Mouse (Mus musculus) gastrocnemius, postnatal 36 days (tissue): ENCODE measurements at regions not wholly inside any gene's neighbourhood (a gene's known extent, or its start where the extent isn't known, plus 50 kb on each side); places are given as distances from the start of the nearest gene placed in this dataset.
"Not testable (repeated sequence)": the region's sequence is repeated elsewhere in the genome, so short reads cannot be mapped to it uniquely, and the experiment has no call there.

Experiments used
- DNase-seq, 2 experiments: peaks; one replicate each; pipeline ENCODE4 v3.0.0; 2022
- intact Hi-C: fragments of 180-260 bp; cut with DNase I; formaldehyde crosslinking; loops from one replicate; pipeline ENCODE4 v1.15.1; 2025

DNA sequence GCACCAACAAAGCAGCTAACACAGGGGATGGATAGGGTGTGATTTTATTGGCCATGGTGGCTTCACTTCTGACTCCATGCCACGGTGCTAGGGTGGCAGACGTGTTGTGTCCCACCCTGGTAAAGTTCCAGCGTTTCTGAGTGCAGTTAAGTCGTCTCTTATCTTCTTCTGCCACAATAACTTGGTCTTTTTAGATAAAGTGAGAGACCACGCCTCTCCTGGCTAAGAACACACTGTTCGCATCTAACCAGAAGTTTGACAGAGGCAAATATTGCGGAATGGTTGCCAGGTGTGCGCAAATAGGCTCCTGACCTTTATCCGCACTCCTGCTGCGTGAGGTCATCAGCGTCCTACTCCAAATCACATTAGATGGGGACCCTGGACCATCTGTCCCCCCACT, 66.2 kb upstream of the Jarid2 start:
- intact Hi-C loops, result no loop called here
- DNase-seq, result no peak

DNA sequence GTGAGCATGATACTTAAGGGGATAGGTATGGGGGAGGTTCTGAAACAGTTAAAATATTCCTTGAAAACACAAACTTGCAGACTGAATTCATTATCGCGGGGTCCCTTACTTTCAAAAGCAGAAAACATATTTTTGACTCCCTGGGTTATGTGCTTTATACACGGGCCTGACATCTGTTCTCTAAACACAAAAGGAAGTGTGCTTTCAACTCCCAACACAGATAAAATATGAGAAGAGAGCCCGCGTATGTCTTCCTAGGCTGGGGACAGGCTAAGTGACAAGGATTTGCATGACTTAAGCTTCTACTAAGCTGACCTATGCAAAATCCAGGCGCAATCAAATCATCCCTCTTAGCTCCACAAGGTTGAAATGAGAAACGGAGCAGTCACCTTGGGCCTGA, 65.5 kb upstream of the Jarid2 start:
- intact Hi-C loops, result no loop called here
- DNase-seq, result no peak

DNA sequence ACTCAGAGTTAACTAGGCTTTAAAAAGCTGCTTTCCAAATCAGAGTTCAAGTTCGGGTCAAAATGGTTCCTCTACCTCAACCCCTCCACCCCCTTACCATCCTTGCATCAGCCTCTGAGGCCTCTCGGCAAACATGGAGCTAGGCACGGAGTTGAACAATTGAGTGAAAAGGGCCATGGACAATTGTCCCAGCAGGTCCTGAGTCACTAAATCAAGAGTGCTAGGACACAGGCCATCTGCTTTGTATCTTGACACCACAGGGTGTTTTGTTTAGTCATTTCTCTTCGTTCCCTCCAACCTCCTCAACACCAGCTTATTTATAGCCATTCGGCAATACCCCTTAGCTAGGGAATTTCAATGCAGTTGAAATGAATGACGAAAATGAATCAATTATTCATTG, 59.5 kb upstream of the Jarid2 start:
- DNase-seq, result no peak
- intact Hi-C loops, result no loop called here

DNA sequence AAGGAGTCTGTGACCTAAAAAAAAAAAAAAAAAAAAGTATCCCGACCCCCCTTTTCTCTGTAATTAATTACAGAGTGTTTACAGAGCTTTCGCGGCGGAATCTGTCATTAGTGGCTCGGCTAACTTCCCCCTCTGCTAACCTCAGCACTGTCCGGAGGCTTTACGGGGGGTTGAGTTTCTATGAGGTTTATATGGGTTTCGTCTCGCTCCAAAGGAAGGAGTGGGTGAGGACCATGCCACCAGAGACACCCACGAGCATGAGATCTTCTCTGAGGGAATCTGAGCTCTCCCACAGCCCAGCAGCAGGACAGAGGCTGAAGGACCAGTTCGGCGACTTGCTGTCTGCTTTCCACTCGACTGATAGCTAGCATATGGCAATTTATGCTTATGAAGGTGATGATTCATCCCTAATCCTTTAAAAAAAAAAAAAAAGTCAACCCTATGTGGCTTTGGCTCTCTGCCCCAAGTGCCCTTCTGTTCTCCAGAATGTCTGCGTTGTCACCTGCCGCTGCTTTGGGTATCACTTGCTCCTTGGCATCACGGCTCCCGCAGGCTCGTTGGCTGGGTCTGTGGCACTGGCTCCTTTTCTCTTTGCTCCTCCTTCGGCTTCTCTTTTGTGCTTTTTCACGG, 55.8 kb upstream of the Jarid2 start:
- intact Hi-C loops, result no loop called here
- DNase-seq, result no peak

DNA sequence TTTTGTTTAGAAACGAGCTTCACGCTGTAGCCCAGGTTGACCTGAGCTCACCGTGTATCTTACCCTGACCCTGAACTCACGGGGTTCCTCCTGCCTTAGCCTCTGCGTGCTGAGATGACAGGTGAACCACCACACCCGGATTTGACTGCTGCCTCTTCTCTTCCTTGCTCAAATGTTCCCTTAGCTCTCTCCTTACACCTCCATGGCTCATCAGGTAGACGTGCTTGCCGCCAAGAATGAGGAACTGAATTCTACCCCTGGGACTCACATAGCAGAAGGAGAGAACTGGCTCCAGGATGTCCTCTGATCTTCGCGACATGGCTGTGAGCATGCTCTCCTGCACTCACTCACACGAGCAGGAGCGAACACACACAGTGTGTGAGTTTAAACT, 55.3 kb upstream of the Jarid2 start:
- DNase-seq, result no peak
- intact Hi-C loops, result no loop called here

DNA sequence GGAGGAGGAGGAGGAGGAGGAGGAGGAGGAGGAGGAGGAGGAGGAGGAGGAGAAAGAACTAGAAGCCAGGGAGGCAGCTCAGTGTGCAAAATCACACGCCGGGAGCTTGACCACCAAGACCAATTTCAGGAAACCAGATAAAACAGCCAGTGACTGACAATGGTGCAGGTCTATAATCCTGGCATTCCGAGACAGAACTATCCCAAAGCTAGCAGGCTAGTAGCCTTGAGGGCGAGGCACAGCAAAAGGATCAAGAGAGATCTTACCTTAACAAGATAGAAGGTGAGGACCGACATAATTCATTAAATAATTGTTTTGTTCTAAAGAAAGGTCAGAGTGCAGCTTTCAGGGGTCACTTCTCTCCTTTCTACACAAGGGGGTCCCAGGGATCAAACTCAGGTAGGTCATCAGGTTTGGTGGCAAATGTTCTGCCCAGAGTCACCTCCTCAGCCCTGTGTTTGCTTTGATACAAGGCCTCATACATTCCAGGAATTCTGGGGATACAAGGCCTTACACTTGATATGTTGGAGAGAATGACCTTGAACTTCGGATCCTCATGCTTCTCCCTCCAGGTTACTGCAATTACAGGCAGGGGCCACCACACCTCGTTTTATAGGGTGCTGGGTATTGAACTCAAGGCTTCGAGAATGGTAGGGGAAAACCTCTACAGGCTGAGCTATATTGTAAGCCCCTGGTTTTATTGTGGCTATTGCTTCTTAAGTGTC, 54.2 kb upstream of the Jarid2 start:
- DNase-seq, result no peak
- intact Hi-C loops, result no loop called here

DNA sequence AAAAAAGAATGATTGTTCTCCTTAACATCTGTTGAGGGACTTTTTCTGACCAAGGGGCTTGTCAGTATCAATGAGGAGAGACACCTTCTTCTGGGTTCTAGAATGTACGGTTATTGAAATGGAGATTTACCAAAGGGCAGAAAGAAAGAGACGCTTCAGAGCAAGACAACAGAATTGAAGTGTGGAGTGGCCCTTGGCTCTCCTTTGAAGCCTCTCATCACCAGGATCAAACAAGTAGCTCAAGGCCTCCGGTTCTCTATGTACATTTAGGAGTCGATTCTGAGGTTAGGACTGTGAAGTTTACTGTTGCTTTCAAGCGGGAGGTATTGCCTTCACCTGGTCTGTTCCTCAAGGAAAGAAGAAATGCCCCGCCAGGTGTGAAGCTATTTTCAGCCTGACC, 53.2 kb upstream of the Jarid2 start:
- intact Hi-C loops, result no loop called here

DNA sequence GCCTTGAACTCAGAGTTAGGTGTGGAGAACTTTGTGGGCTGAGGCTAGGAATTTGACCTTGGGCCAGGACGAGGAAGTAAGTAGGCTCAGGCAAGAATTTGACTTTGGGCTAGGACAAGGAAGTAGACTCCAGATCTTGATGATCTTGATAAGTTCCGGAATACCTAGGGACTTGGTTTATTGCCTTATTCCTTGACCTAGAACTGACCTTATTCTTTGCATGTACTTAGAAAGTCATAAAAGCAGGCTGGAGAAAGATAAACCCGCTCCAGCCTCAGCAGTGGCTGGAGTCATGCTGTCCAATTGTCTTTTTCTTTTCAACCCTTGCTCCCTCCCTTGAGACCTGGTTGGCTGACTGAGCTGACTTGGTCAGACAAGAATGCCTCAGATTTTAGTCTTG, 51.2 kb upstream of the Jarid2 start:
- no peak for DNase-seq
- intact Hi-C loops, result no loop called here

More for the DNA sequence above, 53.2 kb upstream of the Jarid2 start:
- no peak for DNase-seq

DNA sequence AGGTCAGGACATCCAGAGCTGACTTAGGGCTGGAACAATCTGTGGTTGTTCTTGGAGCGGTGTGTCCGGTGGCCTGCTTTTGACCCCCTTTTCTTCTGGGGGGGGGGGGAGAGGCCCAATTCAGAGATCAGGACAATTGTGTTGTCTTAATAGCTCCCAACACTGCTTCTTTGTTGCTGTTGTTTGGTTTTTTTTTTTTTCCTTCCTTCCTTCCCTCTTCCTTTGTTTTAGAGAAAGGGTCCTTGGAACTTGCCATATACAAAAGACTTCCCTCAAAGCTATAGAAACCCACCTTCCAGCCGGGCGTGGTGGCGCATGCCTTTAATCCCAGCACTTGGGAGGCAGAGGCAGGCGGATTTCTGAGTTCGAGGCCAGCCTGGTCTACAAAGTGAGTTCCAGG, 49.8 kb upstream of the Jarid2 start:
- intact Hi-C loops, DNase-seq: not testable (repeated sequence)
